Mouse (Mus musculus) adrenal gland, postnatal 10 days (tissue): ENCODE data around the gene Atp1b1. TPM values are rescaled to one million over a fixed set of nuclear protein-coding genes. Genes with fewer than 3 reads are reported as not detected.

Experiments used
- DNase-seq: peaks from one replicate; pipeline ENCODE4 v3.0.0; 2021; ENCODE audit warnings: mixed read lengths
- total RNA-seq, 2 experiments: library from RNA; stranded (reverse); gene quantifications; 2 replicates each; pipeline ENCODE4 v1.2.3; 2021

Gene Atp1b1
- total RNA-seq, 2 experiments from 2014 or later = 88.2 to 115 TPM

DNA sequence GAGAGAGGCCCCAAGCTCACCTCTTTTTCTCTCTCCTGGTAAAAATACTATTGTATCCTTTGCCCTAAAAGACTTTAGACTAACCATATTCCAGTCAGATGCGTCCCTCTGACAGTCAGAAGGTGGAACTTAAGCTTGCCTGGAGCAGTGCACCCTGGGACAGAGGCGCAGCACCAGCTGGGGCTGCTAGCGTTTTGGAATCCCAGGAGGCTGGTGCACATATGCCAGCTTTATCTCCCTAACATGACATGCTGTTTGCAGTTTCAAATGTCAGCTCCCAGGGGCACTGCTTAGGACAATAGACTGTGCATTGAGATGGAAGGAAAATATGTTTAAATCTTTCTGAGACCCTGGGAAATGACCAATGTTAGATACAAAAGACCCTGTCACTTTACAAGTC lies 66.0 kb downstream of the Atp1b1 start:
- DNase-seq = no peak

DNA sequence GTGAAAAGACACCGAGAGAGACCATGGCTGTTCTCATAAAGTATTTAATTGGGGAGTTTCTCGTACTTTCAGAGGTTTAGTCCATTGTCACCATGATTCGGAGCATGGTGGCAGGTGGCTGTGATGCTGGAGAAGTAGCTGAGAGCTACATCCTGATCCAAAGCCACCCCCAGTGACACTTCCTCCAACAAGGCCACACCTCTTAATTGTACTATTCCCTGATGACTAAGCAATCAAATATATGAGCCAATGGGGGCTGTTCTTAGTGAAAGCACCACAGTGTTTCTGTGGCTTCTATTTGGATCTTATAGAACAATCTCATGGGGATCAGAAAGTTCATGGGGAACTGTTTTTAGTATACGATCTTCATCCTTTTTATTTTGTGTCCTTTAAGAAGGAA lies 68.4 kb downstream of the Atp1b1 start:
- DNase-seq = no peak

Other genes with a start within 250 kb of the Atp1b1 start
- 10 to 100 TPM; 16.4 to 19.2 TPM for gene Slc19a2, start 209.3 kb downstream of the Atp1b1 start, total RNA-seq
- 1 to 10 TPM; 7.3 to 9.8 TPM for gene Ccdc181, start 182.8 kb downstream of the Atp1b1 start, total RNA-seq
- 10 to 100 TPM; 14.5 to 17.2 TPM for gene Nme7, start 154.2 kb downstream of the Atp1b1 start, total RNA-seq
- gene Blzf1, start 150.9 kb downstream of the Atp1b1 start, total RNA-seq = 10 to 100 TPM; 25.1 to 26.8 TPM